Mouse (Mus musculus): Measurements from ENCODE around the gene Thap3.
A peak's percentile ranks its signal among the peaks of the same experiment; 100 is the strongest.
"Not testable (repeated sequence)": the region's sequence is repeated elsewhere in the genome, so short reads cannot be mapped to it uniquely, and the experiment has no call there.

Gene Thap3

GRCm38 (mm10) chr4:151988342-151989109 lies at the start of gene Thap3:
Thap3 (minus strand) TSS chr4:151988997.
- no peak for DNase-seq (ENCODE audit: low read depth, low spot score)

GRCm38 (mm10) chr4:152038225-152038984 lies 49.6 kb upstream of the Thap3 start, which contains the start of gene Tas1r1:
Tas1r1 (minus strand) TSS chr4:152038568.
- peak; percentile 75 for DNase-seq (ENCODE audit: low read depth, low spot score)

- not testable (repeated sequence) for DNase-seq (ENCODE audit: low read depth, low spot score)
These were observed 47.7 kb upstream of the Thap3 start for GRCm38 (mm10) chr4:152036464-152036863.

GRCm38 (mm10) chr4:152032922-152033321 lies 44.1 kb upstream of the Thap3 start:
- DNase-seq (ENCODE audit: low read depth, low spot score) = no peak

DNA sequence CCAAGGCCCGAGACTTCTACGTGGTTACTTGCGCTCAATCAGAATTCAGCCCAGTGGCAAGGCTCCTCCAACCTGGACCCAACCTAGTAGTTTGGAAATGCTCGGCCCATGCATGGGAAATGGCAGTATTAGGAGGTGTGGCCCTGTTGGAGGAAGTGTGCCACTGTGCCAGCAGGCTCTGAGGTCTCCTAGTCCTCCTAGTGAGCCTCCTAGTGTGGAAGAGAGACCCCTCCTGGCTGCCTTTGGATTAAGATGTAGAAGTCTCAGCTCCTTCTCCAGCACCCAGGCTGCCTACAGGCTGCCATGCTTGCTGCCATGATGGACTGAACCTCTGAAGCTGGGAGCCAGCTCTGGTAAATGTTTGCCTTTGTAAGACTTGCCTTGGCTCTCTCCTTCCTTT lies 41.2 kb upstream of the Thap3 start:
- DNase-seq (ENCODE audit: low read depth, low spot score) = no peak

DNA sequence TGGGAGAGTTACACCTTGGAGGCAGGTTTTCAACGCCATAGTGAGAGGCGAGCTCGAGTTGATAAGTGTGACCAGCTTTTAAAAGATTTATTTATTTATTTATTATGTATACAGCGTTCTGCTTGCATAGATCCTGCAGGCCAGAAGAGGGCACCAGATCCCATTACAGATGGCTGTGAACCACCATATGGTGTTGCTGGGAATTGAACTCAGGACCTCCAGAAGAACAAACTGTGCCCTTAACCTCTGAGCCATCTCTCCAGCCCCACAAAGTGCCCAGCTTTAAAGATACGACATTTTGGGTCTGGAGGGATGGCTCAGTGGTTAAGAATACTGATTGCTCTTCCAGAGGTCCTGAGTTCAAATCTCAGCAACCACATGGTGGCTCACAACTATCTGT lies 40.3 kb upstream of the Thap3 start:
- no peak for DNase-seq (ENCODE audit: low read depth, low spot score)

GRCm38 (mm10) chr4:152028456-152028855 lies 39.7 kb upstream of the Thap3 start:
- DNase-seq (ENCODE audit: low read depth, low spot score) = no peak

DNA sequence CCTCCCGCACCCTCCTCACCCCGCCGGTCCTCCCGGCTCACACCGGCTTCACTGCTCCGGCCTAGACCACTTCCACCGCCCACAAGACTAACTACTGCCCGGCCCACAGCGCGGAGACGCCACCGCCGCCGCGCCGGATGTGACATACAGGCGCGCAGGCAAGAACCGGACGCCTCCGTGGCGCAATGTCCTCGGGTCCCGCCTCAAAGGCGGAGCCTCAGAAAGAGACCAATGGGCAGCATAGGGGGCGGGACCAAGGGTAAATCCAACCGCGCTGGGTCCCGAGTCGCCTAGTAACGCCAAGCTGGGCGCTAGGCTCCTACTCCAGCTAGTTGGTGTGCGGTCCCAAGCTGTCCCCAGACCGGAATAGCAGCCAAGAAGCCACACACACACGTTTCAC lies 38.7 kb upstream of the Thap3 start, which contains the start of gene Zbtb48:
Gene Zbtb48, minus strand, starts transcription at position 148 of the 400 bp plus-strand sequence.
- DNase-seq (ENCODE audit: low read depth, low spot score) = peak; percentile 91

DNA sequence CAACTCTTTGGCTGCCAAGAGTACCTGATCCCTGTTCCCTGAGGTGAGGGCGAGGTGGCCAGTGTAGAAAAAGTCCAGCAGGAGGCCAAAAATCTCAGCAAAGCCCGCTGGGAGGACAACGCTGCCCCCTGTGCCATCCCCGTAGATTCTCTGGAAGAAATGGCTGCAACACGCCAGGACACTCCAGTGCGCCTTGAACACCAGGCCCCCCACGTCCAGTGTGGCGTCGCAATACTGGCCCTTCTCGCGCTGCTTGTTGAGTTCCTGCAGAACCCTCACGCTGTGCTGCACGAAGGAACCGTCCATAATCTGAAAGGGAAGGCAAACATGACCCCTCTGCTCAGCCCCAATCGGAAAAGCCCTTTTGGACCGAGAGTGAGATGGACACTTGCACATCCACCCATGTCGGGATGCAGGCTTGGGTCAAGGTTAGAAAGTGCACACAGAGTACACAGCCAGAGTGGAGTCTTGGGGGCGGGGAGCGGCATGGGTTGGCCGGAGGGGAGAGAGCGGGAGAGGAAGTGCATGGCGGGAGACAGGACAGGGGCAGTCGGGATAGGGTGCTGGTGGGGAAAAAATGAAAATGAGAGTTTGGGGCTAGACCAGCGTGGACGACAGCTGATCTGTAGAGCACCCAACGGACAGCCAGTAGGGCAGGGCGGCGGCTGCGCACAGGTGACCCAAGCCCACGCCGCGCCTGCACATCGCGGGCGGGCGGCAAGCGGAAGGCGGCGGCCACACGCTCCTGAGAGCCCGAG lies 38.1 kb upstream of the Thap3 start:
- DNase-seq (ENCODE audit: low read depth, low spot score) = no peak

GRCm38 (mm10) chr4:152024525-152024924 lies 35.7 kb upstream of the Thap3 start:
- no peak for DNase-seq (ENCODE audit: low read depth, low spot score)

- no peak for DNase-seq (ENCODE audit: low read depth, low spot score)
These were observed 33.7 kb upstream of the Thap3 start for GRCm38 (mm10) chr4:152022506-152022905.

- no peak for DNase-seq (ENCODE audit: low read depth, low spot score)
These were observed 32.8 kb upstream of the Thap3 start for GRCm38 (mm10) chr4:152021568-152022097.

GRCm38 (mm10) chr4:152020024-152020423 lies 31.2 kb upstream of the Thap3 start:
- no peak for DNase-seq (ENCODE audit: low read depth, low spot score)

DNA sequence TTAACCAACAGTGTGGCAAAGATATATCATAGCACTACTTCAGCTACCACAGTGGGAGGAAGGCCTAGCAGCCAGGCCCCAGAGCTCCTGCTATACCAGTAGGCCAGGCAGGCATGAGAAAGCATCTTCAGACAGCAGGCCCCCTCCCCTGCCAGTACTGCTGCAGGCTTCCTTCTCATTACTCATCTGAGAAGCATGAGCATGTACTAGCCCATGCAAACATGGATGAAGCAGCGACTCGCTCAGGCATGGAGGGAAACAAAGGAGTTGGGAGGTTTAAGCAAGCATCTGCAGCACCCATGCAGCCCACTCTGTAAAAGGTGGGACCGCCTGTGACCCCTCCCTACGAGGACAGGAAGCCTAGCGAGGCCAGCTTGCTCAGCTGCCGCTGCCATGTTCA lies 30.3 kb upstream of the Thap3 start:
- no peak for DNase-seq (ENCODE audit: low read depth, low spot score)

DNA sequence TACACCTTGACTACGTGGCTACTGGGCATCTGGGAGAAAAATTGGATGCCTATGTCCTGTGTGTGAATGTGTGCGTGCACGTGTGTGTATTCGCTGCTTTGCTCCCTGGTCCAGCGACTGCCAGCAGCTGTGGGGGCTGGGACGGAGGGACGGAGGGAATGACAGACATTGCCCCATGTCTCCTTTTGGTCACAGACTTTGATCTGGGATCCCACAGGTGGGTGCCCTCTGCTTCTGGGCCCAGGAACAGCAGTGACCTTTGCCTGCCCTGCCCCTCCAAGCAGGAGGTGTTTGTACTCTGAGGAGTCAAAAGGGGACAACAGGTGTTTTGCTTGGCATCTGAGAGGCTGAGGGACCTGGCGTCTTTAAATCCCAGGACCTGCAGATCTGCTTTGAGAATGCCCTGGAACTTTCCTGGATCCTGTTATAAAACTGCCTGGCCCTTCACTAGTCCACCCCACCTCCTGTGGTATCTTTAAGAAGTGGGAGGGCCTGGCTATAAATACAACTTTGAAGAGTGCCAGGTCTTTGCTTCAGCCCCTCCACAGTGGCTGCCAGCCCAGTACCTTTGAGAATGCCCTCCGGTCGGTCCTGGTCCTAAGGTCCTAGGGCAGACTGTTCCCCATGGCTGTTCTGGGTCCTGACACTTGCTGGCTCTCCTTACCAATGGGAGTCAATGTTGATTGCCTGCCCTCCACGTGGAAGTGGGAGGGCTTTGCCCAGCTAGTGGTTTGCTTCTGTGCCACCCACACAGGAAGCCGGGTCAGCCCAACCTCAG lies 24.4 kb upstream of the Thap3 start:
- DNase-seq (ENCODE audit: low read depth, low spot score) = peak; percentile 76

DNA sequence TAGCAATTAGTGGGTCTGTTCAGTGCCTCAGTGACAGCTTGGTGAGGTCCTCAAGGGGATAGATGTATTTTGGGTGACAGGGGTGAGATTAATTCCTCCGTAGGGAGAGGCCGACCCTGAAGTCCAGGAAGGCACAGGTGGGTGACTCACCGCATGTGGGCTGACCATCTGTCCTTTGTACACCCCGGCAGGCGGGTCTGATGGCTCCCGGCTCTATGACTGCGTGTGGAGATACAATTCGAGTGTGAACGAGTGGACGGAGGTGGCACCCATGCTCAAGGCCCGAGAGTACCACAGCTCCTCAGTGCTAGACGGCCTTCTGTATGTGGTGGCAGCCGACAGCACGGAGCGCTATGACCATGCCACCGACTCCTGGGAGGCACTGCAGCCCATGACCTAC lies 23.3 kb upstream of the Thap3 start:
- no peak for DNase-seq (ENCODE audit: low read depth, low spot score)

DNA sequence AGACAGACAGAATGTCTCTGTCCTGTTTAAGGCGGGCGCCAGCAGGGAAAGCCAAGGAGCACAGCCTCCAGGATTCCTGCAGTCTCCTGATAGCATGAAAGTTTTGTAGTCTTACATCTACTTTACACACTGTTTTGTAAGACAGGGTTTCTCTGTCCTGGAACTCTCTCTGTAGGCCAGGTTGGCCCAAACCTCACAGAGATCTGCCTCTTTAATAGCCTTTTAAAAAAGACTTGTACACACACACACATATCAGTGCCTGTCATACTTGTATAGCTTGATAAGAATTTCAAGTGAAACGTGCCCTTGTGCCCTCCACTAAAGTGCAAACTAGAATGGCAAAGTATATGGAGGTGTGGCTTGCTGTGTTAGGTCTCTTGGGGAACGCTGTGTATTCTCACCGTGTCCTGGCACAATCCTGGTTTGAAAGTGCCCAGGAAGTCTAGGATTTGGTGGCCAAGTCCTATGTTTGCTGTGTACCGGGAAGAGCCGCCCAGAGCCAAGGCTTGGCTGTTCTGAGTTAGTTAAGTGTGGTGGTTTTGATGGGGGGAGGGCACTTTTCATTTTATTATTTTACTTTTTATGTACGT lies 22.5 kb upstream of the Thap3 start:
- DNase-seq (ENCODE audit: low read depth, low spot score) = no peak

- peak; percentile 68 for DNase-seq (ENCODE audit: low read depth, low spot score)
These were observed 21.9 kb upstream of the Thap3 start for GRCm38 (mm10) chr4:152010707-152011134.

- peak; percentile 90 for DNase-seq (ENCODE audit: low read depth, low spot score)
These were observed 21.4 kb upstream of the Thap3 start for GRCm38 (mm10) chr4:152010091-152010706.

Data from skeletal muscle tissue, adult 2 months (tissue).